Mouse (Mus musculus): ENCODE measurements around the gene Tmco4.
"Not testable (repeated sequence)": the region's sequence is repeated elsewhere in the genome, so short reads cannot be mapped to it uniquely, and the experiment has no call there.

The Tmco4 gene

DNA sequence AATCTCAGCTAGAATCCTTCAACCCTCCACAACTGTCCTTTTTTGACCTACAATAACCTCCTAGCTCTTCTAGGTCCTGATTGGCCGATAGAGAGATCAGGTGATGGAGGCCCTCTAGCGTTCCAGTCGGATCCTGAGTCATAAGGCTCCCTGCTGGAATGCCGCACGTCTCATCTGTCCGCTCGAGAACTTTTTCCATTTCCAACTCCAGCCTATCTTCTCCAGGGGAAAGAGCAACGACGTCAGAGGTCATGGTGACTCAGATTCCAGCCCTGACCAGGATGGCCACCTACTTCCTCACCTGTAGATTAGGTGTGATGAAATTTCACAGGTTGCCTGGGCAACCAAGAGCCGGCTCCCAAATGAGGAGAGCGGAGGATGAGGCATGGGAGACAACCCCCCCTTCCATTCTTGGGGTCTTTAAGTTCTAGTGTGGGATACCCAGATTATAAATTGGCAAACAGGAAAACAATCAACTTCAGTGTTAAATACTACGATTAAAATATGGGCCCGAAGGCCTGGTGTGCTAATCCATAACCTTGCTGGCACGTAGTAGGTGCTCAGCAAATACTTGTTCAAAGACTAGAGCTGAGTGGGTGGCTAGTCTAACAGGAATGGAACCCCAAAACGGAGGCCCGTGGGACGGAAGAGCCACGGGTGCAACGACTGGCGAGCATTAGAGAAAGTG, 405 bp upstream of the Tmco4 start:
- no peak for DNase-seq (ENCODE audit: extremely low spot score, low read depth, low spot score)

DNA sequence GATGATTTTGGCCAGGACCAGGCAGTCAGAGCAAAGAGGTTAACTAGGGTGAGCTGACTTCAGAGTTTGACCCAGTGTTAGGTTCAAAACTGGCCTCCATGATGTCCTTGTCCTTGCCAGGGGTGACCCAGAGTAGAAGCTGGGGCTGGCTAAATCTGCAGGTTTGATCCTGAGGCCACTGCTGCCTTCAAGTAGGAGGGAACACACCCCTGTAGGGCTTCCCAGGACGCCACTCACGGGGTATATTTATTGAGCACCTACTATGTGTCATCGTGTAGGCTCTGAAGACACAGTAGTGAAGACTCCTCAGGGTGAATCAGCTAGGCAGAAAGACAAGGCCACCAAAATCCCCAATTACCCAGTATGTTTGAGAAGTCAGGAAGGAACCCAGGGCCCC, 1.0 kb downstream of the Tmco4 start:
- DNase-seq (ENCODE audit: extremely low spot score, low read depth, low spot score), result no peak

- DNase-seq (ENCODE audit: extremely low spot score, low read depth, low spot score), result not testable (repeated sequence)
Measured at GRCm38 (mm10) chr4:138974540-138974939, 1.9 kb downstream of the Tmco4 start.

DNA sequence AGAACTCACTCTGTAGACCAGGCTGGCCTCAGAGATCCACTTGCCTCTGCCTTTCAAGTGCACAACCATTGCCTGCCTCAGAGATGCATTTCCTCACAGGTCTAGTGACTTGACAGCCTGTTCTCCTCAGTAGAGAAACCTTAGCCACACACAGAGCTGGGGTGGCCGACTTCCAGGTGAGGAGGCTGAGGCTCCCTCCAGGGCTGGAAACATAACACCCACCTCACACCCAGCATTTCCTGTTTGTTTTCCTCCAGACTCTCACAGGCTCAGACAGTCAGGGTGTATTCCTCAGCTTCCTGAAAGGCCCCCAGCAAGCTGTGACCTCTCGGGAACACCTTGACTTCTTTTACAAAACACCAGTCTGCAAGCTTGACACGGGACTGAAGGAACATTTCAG, 2.5 kb downstream of the Tmco4 start:
- no peak for DNase-seq (ENCODE audit: extremely low spot score, low read depth, low spot score)

DNA sequence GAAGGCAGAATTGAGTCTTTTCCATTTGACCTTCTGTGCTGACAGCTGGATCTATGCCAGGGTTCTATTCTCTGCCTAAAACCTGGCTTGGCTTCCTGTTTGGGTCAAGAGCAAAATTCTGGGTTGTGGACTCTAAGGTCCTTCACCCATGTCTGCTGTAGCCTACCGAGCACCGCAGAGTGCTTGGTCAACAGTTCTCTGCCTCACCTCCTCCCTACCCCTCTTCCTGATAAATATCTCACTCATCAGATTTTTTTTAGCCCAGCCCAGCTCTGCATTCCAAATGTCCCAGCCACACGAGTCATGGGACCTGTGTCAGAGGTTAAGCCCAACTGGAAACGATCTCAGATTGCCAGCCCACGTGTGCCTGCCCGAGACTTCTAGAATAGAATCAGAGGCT, 3.4 kb downstream of the Tmco4 start:
- DNase-seq (ENCODE audit: extremely low spot score, low read depth, low spot score), result no peak

DNA sequence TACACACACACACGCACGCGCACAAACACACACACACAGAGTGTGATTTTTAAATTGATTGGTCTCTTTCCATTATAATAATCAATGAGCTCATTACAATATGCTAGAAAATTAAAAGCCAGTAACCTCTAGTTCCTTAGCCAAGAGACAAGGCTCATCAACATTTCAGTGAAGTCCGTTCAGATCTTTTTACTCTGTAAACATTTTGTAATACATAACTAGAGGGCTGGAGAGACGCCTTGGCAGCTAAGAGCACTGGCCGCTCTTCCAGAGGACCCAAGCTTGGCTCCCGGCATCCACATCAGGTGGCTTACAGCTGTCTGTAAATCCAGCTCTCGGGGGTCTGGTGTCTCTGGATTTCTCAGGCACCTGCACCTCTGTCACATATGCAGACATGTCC, 7.3 kb downstream of the Tmco4 start:
- DNase-seq (ENCODE audit: extremely low spot score, low read depth, low spot score), result no peak

- no peak for DNase-seq (ENCODE audit: extremely low spot score, low read depth, low spot score)
Measured at GRCm38 (mm10) chr4:138980771-138981420, 8.2 kb downstream of the Tmco4 start.

DNA sequence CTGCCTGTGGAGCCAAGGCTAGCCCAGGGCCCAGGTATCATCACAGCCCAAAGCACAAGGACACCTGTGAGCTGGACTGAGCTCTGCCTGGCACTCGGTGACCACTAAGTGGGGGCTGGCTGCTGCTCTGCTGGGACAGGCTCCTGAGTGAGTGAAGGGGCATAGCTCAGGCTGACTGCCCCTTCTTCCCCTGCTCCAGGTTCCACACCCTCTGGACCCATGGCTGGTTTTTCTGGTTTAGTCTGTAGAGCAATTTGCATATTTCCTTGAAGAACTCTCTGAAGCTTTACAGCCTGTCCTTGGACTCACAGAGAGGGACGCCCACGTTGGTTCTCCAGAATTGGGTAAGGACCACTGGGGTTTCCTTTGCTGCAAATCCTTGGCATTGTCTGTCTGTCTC, 10.7 kb downstream of the Tmco4 start:
- DNase-seq (ENCODE audit: extremely low spot score, low read depth, low spot score), result no peak

DNA sequence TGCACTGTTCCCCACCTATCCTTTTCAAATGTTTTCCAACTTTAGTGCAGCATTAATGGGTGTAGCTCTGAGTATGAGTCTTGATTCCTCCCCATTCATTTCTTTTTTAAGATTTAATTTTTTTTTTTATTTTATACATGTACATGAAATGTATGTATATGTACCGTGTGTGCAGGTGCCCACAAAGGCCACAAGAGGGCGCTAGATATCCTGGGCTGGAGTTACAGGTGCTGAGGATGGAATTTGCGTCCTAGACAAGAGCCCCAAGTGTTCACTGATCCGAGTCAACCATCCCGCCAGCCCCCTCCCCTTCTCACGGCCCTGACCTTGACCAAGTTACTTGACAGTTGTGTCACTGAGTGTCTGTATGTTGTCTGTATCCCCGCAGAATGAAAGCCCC, 12.1 kb downstream of the Tmco4 start:
- no peak for DNase-seq (ENCODE audit: extremely low spot score, low read depth, low spot score)

DNA sequence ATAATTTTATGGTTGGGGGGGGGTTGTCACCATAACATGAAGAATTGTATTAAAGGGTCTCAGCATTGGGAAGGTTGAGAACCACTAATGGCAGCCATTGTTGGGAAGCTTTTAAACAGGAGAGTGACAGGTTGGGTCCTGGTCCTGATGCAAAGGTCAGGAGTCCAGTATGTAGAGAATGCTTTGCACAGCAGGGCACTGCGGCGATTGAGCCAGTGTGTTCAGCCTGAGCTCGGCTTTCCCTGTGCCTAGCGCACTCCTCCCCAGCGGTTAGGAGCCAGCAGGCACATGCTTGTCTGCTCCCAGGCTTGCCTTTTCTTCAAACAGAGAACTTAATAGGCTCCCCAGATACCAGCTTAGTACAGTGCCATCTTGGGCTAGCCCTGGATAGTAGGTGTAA, 13.6 kb downstream of the Tmco4 start:
- DNase-seq (ENCODE audit: extremely low spot score, low read depth, low spot score), result no peak

GRCm38 (mm10) chr4:138994389-138994788, 21.7 kb downstream of the Tmco4 start:
- DNase-seq (ENCODE audit: extremely low spot score, low read depth, low spot score), result no peak

- no peak for DNase-seq (ENCODE audit: extremely low spot score, low read depth, low spot score)
Measured at GRCm38 (mm10) chr4:138996410-138996809, 23.7 kb downstream of the Tmco4 start.

DNA sequence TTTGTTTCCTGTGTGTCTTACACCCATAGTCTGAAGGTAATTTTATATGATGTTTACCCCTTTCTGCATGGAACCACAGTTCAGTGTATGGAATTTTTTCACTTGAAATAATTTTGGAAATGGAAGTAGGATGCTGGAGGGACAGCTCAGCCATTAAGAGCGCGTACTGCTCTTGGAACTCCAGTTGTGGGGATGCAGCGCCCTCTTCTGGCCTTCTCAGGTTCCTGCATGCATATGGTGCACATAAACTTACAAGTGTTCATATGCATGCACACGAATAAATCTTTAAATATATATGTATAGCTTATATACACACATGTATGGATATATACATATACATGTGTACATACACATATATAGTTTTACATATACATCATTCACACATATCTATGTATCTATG, 24.4 kb downstream of the Tmco4 start:
- no peak for DNase-seq (ENCODE audit: extremely low spot score, low read depth, low spot score)

GRCm38 (mm10) chr4:138998611-138999010, 25.9 kb downstream of the Tmco4 start:
- DNase-seq (ENCODE audit: extremely low spot score, low read depth, low spot score), result no peak

GRCm38 (mm10) chr4:139001026-139001425, 28.3 kb downstream of the Tmco4 start:
- DNase-seq (ENCODE audit: extremely low spot score, low read depth, low spot score), result no peak

DNA sequence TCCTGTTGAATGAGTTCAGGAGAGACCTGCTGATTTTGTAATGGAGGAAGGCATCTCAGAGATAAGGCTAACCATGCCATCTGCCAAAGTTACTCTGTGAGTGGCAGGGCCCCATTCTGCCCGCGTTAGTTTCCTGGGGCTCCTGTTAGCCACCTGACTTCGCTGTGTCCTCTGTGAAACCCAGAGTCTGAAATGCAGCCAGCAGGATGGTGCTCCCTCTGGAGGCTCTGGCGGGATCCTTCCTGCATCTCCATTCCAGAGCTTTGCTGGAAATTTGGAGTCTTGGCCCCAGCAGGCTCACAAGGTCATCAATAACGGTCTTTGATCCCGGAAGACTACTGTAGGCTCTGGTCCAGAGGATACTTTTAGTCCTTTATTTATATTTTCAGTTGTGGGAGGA, 28.7 kb downstream of the Tmco4 start:
- no peak for DNase-seq (ENCODE audit: extremely low spot score, low read depth, low spot score)

- no peak for DNase-seq (ENCODE audit: extremely low spot score, low read depth, low spot score)
Measured at GRCm38 (mm10) chr4:139004067-139004466, 31.4 kb downstream of the Tmco4 start.

DNA sequence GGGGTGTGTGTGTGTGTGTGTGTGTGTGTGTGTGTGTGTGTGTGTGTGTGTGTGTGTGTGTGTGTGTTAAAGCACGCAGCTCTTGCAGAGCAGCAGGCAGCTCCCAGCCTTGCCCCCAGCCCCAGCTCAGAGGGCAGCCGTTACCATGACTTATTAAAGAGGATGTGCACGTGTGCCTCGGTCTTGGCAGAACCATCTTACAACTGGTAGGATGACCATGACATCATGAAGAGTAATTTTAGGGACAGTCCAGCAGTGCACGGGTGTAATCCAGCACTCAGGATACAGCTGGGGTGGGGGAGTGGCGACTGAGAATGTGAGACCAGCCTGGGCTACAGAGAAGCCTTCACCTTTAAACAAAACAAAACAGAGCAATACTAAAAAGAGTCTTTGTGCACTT, 32.5 kb downstream of the Tmco4 start:
- no peak for DNase-seq (ENCODE audit: extremely low spot score, low read depth, low spot score)

DNA sequence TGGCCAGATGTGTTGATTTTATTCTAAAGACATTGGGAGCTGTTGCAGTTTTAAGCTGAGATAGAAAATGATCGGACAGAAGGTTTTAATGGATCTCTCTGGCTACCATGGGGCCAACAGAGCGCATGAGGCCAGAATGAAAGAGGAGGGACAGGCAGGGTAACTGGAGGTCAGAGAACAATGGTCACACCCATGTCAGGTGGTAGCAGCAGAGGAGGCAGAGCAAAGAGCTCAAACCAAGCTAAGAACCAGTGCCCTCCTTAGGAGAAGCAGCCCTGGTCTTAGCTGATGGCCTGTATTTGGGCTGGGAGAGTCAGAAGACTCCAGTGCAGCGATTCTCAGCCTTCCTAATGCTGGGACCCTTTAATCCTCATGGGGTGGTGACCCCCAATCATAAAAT, 34.7 kb downstream of the Tmco4 start:
- DNase-seq (ENCODE audit: extremely low spot score, low read depth, low spot score), result no peak

GRCm38 (mm10) chr4:139007981-139008536, 35.4 kb downstream of the Tmco4 start:
- no peak for DNase-seq (ENCODE audit: extremely low spot score, low read depth, low spot score)

- DNase-seq (ENCODE audit: extremely low spot score, low read depth, low spot score), result no peak
Measured at GRCm38 (mm10) chr4:139011201-139011702, 38.6 kb downstream of the Tmco4 start.

DNA sequence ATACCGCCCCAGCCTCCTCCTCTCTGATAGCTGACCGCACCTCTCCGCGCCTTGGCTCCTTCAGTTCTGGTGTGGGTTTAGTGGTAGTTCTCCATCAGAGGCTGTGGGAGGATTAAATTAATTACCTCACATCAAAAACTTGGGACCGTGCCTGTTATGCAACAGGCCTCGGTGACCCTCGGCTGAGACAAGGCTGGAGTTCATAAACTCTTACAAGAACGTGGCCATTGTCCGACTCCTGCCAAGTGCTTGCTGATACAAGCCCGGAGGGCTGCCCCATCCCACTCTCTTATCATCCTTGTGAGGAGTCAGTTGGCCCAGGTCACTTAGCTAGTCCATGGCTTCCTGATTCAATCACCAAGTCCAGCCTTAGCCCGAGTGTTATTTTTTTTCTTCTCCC, 40.6 kb downstream of the Tmco4 start:
- no peak for DNase-seq (ENCODE audit: extremely low spot score, low read depth, low spot score)

All from hindlimb bud, embryonic 11.5 days (tissue).